Mouse (Mus musculus): ENCODE measurements around the gene Eppin.

The Eppin gene

DNA sequence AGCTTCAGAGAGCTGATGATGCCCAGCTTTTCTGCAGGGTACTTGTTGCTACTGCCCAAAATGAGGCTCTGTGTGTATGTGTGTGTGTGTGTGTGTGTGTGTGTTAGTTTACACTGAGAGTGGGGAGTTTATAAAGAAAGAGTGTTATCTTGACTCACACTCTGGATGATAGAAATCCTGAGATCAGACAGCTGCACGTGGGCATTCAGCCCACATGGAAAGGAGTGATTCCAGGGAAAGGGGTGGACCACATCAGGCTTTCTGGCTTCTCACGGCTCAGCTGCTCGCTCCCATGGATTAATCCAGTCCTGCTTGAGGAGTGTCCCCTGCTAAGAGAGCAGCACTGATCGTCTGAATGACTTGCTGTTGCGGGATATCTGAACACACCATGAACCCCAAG is 51.3 kb downstream of the Eppin start:
- CTCF ChIA-PET = interaction anchor here in 3 of 4 experiments (0.5 to 2.0 kb wide), 8 partner anchors 11 to 186 kb away, joined by 3 to 10 read pairs (median 4); partner anchors contain the start of gene Slpi (in 2 of the 3)
- POLR2A ChIA-PET = interaction anchor here in 2 of 4 experiments (0.6 to 2.3 kb wide), 4 partner anchors 10 to 90 kb away, joined by 3 to 11 read pairs (median 3); no protein-coding TSS in a partner anchor

GRCm38 (mm10) chr2:164540652-164541427 is 52.6 kb downstream of the Eppin start:
- POLR2A ChIA-PET = interaction anchor here in 3 of 4 experiments (0.6 to 2.3 kb wide), 11 partner anchors 9 to 940 kb away, joined by 3 to 11 read pairs (median 3); no protein-coding TSS in a partner anchor
- CTCF ChIA-PET = interaction anchor here (0.6 to 2.0 kb wide), 8 partner anchors 9 to 427 kb away, joined by 3 to 10 read pairs (median 4); partner anchors contain the start of gene Slpi (in 1 of the 4)

Measured in embryonic stem cell, embryonic (primary cell).